Mouse (Mus musculus) erythroblast, embryonic 14.5 days (primary cell): ENCODE data around the gene Olfr420. TPM values are rescaled to one million over a fixed set of nuclear protein-coding genes. Genes with fewer than 3 reads are reported as not detected.

Experiments used
- H3K27me3 ChIP-seq: 2 replicates; pipeline ENCODE4 v1.6.1; 2012; ENCODE audit warnings: inconsistent platforms; ENCODE audit not compliant: control insufficient read depth
- H3K36me3 ChIP-seq: 2 replicates; pipeline ENCODE4 v1.6.1; 2012; ENCODE audit warnings: mild to moderate bottlenecking, inconsistent platforms; ENCODE audit not compliant: control insufficient read depth
- H3K4me1 ChIP-seq: 2 replicates; pipeline ENCODE4 v1.6.1; 2012; ENCODE audit warnings: inconsistent platforms; ENCODE audit not compliant: control insufficient read depth
- H3K4me3 ChIP-seq: replicated peaks from 2 replicates; pipeline ENCODE3; 2012; ENCODE audit warnings: moderate library complexity, mild to moderate bottlenecking, inconsistent platforms
- H3K9me3 ChIP-seq: 2 replicates; pipeline ENCODE4 v1.6.1; 2012; ENCODE audit warnings: low read length, inconsistent platforms, mixed read lengths; ENCODE audit not compliant: control insufficient read depth
- GATA1 ChIP-seq: IDR thresholded peaks from 2 replicates; pipeline ENCODE4 v1.6.1; 2012; ENCODE audit warnings: low read length, inconsistent platforms, mixed read lengths
- TAL1 ChIP-seq: IDR thresholded peaks from 3 replicates; pipeline ENCODE4 v1.6.1; 2012; ENCODE audit warnings: low read length, inconsistent platforms, mixed read lengths
- polyA plus RNA-seq: library from polyadenylated mRNA; stranded (reverse); fragments of >175 nt; gene quantifications from 2 replicates; pipeline ENCODE4 v1.2.3, GENCODE M21; 2012

Gene Olfr420
- polyA plus RNA-seq, 1 experiment, result not detected

DNA sequence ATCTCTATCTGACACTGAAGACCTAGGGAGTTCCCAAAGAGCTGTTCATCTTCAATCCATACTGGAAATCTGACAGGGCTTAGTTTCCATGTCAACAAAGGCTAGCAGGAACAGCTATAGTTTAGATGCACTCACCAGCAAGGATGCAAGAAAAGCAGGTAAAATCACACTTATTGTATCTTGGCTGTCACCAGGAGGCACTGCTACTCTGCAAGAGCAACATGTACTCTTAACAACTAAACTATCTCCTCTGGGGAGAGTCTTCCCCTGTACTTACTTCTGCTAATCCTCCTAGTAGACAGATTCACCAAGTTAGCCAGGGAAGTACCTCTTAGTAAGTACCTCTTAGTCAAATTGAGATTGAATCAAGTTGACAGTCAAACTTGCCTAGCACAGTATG is 13.6 kb downstream of the Olfr420 start:
- peaks cover 2% of the 10 kb centered on the region for H3K36me3 ChIP-seq
- H3K9me3 ChIP-seq, result no peaks in the 10 kb centered on the region
- H3K4me3 ChIP-seq, result no peak overlapping the region
- TF ChIP-seq GATA1 (no peak), TAL1 (no peak)
- H3K4me1 ChIP-seq, result peaks cover 27% of the 10 kb centered on the region
- no peaks in the 10 kb centered on the region for H3K27me3 ChIP-seq

GRCm38 (mm10) chr1:174170706-174171501 is 15.5 kb downstream of the Olfr420 start:
- peaks cover 20% of the 10 kb centered on the region for H3K36me3 ChIP-seq
- TF ChIP-seq TAL1, result no peak
- TF ChIP-seq GATA1, result no peak
- no peaks in the 10 kb centered on the region for H3K27me3 ChIP-seq
- peaks cover 36% of the 10 kb centered on the region for H3K4me1 ChIP-seq
- peak overlapping the region; percentile 87 for H3K4me3 ChIP-seq
- no peaks in the 10 kb centered on the region for H3K9me3 ChIP-seq

DNA sequence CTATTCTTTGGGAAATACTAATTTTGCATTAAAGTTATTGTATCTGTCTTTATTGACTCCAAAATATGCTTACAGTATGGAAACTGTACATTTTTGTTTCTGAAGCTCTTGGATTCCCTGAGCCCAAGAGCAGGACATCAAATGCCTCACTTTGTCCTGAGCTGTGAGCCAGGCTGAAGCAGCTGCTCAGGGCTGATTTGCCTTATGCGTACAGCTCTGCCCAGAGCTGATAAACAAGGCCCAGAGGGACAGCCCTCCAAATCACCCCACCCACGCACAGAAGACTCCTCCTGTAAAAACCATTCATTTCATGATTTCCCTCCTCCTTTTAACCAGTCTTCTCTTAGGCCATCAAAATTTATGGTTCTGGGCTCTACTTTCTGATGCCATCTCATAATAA is 16.1 kb downstream of the Olfr420 start:
- Histone ChIP-seq H3K9me3 (no peaks in the 10 kb centered on the region), H3K36me3 (peaks cover 27% of the 10 kb centered on the region), H3K4me1 (peaks cover 39% of the 10 kb centered on the region), H3K4me3 (peak overlapping the region; percentile 87), H3K27me3 (no peaks in the 10 kb centered on the region)
- TF ChIP-seq TAL1, result peak; percentile 98
- TF ChIP-seq GATA1, result peak; percentile 94

GRCm38 (mm10) chr1:174172605-174173004 is 17.2 kb downstream of the Olfr420 start, which contains the start of gene Spta1:
Gene Spta1, plus strand, starts transcription at chr1:174172776.
- Histone ChIP-seq H3K9me3 (no peaks in the 10 kb centered on the region), H3K4me1 (peaks cover 48% of the 10 kb centered on the region), H3K4me3 (peak within 1 kb of the TSS; percentile 87), H3K27me3 (no peaks in the 10 kb centered on the region), H3K36me3 (peaks cover 37% of the 10 kb centered on the region)
- TF ChIP-seq GATA1 (peak; percentile 78), TAL1 (peak; percentile 68)

DNA sequence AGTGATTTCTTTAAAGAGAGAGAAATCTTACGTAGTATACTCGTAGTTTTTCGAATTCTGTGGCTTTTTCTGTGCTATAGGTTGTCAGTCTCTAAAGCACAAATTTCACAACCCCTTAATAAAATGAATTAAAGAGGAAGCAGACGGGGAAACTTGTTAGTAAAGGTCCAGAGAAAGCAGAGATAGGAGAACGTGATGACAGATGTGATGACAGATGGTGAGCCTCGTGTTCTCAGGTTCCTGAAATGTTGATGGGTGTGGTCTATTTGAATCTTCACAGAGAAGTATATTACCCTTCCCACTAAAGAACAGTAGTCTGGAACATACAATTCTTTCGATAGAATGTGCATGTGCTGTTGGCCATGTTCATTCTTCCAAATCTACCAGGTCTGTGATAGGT is 49.3 kb downstream of the Olfr420 start:
- TF ChIP-seq GATA1 (no peak), TAL1 (no peak)
- no peak overlapping the region for H3K4me3 ChIP-seq
- H3K9me3 ChIP-seq, result peaks cover 8% of the 10 kb centered on the region
- H3K27me3 ChIP-seq, result no peaks in the 10 kb centered on the region
- no peaks in the 10 kb centered on the region for H3K4me1 ChIP-seq
- peaks cover 90% of the 10 kb centered on the region for H3K36me3 ChIP-seq

Other genes with a start within 250 kb of the Olfr420 start
- not detected in 2 replicates for gene Ifi211, start 242.6 kb upstream of the Olfr420 start, polyA plus RNA-seq
- not detected in 2 replicates for gene Mndal, start 213.1 kb upstream of the Olfr420 start, polyA plus RNA-seq
- gene Ifi203, start 213.0 kb upstream of the Olfr420 start, polyA plus RNA-seq, result 0.02 TPM in 1 of 2 replicates, not detected in the other
- not detected in 2 replicates for gene Ifi202b, start 172.9 kb upstream of the Olfr420 start, polyA plus RNA-seq
- gene Ifi205, start 123.8 kb upstream of the Olfr420 start, polyA plus RNA-seq, result not detected in 2 replicates
- not detected in 2 replicates for gene Olfr433, start 114.9 kb upstream of the Olfr420 start, polyA plus RNA-seq
- not detected in 2 replicates for gene Olfr432, start 106.4 kb upstream of the Olfr420 start, polyA plus RNA-seq
- gene Olfr430, start 89.0 kb upstream of the Olfr420 start, polyA plus RNA-seq, result not detected in 2 replicates
- not detected in 2 replicates for gene Olfr429, start 71.3 kb upstream of the Olfr420 start, polyA plus RNA-seq
- not detected in 2 replicates for gene Olfr427, start 58.7 kb upstream of the Olfr420 start, polyA plus RNA-seq
- not detected in 2 replicates for gene Olfr231, start 34.5 kb upstream of the Olfr420 start, polyA plus RNA-seq
- gene Olfr424, start 24.1 kb upstream of the Olfr420 start, polyA plus RNA-seq, result not detected in 2 replicates
- gene Spta1, start 17.1 kb downstream of the Olfr420 start, polyA plus RNA-seq, result 3.5 and 4.1 TPM in 2 replicates
- not detected in 2 replicates for gene Olfr419, start 96.4 kb downstream of the Olfr420 start, polyA plus RNA-seq
- not detected in 2 replicates for gene Mptx1, start 174.9 kb downstream of the Olfr420 start, polyA plus RNA-seq
- 0.01 TPM in 1 of 2 replicates, not detected in the other for gene Olfr417, start 209.5 kb downstream of the Olfr420 start, polyA plus RNA-seq
- gene Olfr248, start 235.4 kb downstream of the Olfr420 start, polyA plus RNA-seq, result not detected in 2 replicates